Mouse (Mus musculus) E14TG2a.4 (cell line): ENCODE measurements around the gene Atg9b.

Experiments used
- CTCF ChIP-seq: conservative IDR thresholded peaks from 2 replicates; pipeline ENCODE4 v1.5.1; 2014; ENCODE audit warnings: low read length
- NANOG ChIP-seq: IDR thresholded peaks from 2 replicates; pipeline ENCODE4 v1.6.1; 2014; ENCODE audit warnings: borderline replicate concordance, low read length, mixed read lengths

DNA sequence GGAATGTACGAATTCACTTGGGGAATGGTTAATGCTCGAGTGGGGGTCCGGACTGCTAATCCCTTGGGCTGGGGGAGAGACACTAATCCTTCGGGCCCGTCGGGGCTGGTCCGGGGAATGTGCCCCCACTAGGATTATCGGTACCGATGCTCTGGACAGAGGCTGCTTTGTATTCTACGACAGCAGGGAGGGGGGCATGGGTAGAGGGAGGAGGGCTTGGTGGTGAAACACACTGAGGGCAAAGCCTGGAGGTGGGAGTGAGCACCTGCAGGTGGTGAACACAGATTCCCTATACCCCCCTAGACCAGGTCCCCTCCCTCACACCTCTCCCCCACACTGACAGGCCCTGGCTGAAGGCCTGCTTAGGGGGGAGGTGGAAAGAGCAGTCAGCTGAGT lies 34.1 kb upstream of the Atg9b start:
- TF ChIP-seq CTCF (no peak), NANOG (no peak)
